Mouse (Mus musculus) ZHBTc4 (cell line): ENCODE measurements at regions not wholly inside any gene's neighbourhood (a gene's known extent, or its start where the extent isn't known, plus 50 kb on each side); places are given as distances from the start of the nearest gene placed in this dataset.

ENCODE experiments used
- DNase-seq: peaks from one replicate; pipeline ENCODE4 v3.0.0-alpha.2; 2011; ENCODE audit warnings: low read depth, low spot score

GRCm38 (mm10) chr15:43926034-43926433 is 3791.9 kb downstream of the 9330182O14Rik start:
- DNase-seq: no peak

DNA sequence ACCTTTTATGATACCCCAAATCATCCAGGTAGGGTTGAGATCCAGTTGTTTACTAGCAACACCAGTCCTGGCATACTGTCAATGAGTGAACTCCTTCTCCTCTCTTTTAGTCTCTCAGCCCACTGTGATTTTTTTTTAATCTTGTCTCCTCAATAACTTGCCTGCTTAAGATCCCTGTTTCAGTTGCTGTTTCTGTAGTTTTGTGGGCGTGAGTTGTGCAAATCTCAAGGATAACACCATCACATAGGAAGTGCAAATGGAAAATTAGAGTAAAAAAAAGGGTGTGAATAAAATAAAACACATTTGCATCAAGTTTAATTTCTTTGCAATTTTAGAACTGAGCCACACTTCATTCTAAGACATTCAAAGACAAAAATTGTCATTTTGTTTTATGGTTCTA is 3799.4 kb downstream of the 9330182O14Rik start:
- DNase-seq: no peak

DNA sequence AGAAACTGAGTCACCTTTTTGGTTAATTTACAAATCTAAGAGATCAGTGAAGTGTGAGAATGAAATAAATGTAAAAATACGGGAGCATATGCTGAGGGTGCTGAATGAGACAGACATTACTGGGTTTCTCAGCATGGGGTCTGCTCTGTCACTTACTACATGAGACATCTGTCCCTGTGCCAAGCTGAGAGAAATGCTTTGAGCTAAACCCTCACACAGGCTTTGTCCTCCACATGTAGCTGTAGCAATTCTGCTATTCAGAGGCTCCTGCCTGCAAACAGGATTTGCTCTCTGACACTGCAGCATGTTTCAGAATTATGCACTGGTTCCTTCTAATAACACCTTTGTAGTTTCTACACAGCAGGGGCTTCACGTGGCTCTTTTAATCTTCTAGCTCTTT is 3806.3 kb downstream of the 9330182O14Rik start:
- DNase-seq: no peak

DNA sequence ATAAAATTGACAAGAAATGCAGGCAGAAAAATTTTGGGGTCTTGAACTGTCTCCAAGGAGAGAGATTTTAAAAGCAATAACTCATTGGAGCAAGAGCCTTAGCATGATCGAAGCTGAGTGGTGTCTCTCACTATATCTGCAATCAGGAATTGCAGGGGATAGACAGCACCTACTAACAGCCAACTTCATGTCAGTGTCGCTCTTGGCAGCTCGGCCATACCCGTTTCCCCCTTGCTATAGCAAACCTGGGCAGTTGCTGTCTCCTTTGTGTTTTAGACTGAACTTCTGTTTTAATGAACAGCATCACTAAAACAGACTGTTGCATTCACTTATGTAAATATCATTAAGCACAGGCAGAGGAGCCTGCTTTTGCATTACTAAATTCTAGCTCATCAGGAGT is 3806.7 kb downstream of the 9330182O14Rik start:
- DNase-seq: no peak

GRCm38 (mm10) chr15:43942002-43942660 is 3808.0 kb downstream of the 9330182O14Rik start:
- DNase-seq: no peak

- DNase-seq: peak; percentile 25
These were observed 3850.8 kb downstream of the 9330182O14Rik start for GRCm38 (mm10) chr15:43984991-43985390.

DNA sequence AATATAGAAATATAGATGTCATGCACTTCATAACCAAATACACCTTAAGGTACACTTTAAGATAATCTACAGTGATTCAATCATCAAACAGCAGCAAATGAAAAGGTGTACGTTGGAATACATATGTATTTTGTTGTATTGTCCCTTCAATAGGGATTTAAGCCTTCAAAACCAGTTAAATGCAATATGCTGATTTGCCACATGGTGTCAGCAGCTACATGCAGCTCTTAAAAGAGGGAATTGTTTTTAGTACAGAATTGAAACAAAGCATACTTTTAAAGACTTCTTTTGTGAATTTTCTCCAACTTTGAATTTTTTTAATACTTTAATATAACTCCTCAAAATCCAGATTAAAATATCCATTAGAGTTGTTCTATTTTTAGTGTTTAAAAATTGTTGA is 3857.1 kb downstream of the 9330182O14Rik start:
- peak; percentile 41 for DNase-seq

DNA sequence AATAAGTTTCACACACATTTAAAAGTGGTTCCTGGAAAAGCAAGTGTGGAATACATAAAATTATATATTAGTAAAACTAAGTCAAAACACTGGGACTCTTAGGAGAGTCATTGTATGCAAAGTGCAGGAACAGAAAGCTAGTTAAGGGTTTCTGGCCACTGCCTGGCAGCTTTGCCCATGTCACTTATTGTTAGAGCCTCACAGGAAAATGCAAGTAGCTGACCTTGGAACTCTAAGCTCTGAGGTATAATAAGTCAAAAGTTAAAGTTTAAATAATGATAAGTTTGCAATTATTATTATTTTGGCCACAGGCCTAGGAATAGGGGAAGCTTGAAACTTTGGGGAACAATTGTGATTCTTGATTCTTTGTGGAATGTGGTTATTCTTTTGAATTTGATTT is 3858.8 kb downstream of the 9330182O14Rik start:
- no peak for DNase-seq

DNA sequence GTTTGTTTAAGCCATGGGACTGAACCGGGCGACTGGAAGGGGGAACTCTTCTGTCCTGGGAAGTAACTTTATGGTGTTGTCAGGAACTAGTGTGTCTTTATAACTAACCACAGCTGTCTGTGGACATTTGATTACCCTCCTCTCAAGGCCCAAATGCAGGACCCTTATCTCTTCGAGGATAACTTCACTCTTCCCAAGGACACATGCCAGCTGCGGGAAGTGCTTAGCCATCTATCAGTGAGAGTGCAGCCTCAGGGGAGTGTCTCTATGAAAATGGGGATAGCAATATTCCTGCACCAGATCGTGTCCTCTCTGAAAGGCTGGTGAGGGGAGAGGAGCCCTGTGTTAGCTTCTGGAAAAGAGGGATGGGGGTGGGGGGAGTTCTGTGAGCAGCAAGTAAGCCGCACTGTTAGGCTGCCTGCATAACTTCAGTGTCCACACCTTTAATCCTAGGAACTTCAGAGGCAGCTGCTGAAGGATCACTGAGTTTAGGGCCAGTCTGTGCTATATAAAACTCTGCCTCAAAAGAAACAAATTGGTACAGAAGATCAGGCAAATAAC is 3892.4 kb downstream of the 9330182O14Rik start:
- no peak for DNase-seq

DNA sequence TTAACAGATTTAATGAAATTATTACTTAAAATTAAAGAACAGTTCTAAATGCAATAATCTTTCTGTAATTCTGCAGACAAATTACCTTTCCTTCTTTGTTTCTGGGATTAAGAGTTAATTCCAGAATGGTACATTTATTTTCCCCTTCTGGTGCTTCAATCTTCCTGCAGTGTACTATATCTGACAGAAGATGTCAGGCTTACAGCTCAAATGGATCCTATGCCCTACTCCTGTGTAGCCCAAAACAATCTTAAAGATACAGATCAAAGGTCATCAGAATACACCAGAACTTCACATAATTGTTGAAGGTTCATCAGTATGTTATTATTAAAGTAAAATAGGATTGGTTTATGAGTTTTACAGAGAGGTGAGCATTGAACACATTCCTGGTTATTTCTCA is 3901.7 kb downstream of the 9330182O14Rik start:
- DNase-seq: no peak

DNA sequence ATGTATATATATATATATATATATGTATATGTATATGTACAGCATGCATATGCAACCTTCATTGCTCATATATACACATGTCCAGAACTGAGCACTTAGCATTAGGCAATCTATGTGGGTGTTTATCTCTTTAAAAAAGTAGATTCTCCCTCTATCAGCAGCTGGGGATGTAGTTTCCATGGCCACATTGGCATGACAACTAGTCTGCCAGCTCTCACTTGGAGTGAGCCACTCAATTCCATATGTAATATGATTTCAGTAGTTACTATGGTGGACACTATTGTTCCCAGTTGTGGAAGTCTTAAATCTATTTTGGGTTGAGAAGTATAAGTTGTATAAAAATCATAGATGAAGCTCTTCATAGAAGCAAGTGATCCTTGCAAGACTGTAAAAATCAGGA is 3903.7 kb downstream of the 9330182O14Rik start:
- DNase-seq: no peak

DNA sequence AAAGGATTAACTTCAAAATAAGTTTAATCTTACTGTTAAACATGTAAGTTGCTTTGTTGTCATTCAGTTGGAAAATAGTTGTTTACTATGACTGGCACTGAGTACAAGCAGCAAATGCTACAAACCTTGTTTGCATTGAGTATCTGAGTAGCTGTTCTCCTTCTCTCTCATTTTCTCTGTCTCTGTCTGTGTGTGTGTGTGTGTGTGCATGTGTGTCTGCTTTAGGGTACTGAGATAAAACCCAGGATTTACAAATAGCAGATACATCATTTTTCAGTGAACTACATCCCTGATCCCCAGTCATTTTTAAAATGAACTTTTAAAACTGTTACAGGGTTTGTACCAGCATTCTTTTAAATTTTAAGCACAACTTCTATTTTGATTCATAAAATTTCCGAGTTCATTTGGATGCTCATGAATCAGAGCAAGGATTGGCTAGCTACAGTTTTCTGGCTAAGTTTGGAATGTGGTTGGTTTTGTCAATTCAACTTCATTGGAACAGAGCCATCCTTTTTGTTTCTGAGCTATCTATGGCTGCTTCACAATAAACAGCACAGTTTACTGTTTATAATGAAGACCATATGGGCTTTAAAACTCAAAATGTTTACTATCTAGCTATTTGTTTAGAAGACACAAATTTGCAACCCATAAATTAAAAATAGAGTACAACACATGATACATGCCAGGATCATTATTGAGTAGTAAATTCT is 3916.6 kb downstream of the 9330182O14Rik start:
- DNase-seq: no peak

GRCm38 (mm10) chr15:44064855-44065254 is 3930.7 kb downstream of the 9330182O14Rik start:
- DNase-seq: no peak

DNA sequence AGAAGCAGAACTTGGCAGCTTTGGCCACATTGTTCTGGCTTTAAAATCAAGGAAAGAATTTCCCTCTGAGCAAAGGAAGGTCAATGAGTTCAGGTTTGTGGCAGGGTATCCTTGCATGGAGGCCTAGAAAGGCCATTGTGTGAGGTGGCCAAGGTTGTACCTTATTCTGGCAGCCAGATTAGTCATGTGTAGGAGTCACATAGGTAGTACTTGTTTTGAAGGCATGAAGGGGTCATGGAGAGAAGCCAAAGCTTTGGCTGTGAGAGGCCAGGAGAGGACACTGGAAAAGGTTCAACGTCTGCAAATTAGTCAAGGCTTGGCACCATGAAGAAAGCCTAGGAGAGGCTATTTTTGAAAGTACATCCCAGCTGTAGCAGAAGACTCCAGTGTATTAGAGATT is 3949.5 kb downstream of the 9330182O14Rik start:
- no peak for DNase-seq

DNA sequence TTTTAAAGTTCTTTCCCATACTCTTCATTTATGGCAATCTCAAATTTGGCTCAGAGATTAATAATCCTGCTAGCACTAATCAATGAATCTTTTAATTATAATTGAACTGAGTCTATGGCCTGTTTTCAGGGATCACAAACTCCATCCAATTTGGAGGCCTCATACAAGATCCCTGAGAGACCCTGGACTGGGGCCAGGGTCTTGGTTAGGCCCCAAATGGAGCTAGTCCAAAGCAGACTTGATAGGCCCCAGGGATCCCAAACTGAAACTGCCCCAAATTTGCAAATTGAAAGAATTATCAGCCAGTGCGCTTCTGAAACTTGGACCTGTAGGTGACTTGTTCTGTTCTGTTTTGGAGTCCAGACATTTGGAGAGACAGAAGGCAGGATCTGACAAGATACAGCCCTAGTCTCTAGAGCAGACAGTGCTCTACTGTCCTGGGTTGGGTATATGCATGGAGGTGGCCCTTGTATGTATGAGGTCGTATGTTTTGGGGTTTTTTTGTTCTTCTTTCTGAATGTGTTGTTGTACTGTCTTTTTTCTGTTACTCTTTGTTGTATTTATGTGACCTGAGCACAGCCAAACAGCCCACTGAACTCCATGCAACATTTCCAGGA is 3978.3 kb downstream of the 9330182O14Rik start:
- no peak for DNase-seq

GRCm38 (mm10) chr15:44134213-44134612 is 4000.0 kb downstream of the 9330182O14Rik start:
- DNase-seq: no peak
